Mouse (Mus musculus): ENCODE results near the gene Il10rb.

DNA sequence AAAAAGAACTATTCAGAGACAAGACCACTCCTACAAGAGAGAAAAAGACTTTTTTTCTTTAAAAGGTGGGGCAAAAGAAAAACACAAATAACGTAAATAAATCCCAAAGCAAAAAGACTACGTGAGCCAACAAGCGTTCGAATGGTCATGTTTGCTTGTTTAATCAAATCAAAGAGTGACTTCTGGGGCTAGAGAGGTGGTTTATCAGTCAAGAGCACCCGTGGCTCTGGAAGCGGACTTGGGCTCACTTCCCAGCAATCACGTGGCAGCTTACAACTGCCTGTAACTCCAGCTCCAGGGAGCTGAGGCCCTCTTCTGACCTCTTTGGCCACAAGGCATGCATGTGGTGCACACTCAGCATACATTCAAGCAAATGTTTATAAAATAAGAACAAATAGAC is 35.4 kb downstream of the Il10rb start:
- no peak for TF ChIP-seq CTCF (IDR thresholded peaks at IDR 0.05; ENCODE audit: control insufficient read depth, insufficient read depth, insufficient read length)
- TF ChIP-seq MAX (IDR thresholded peaks at IDR 0.05): no peak
- no peak for TF ChIP-seq CEBPB (IDR thresholded peaks at IDR 0.05; ENCODE audit: low read depth)
- TF ChIP-seq FOSL1 (IDR thresholded peaks at IDR 0.05; ENCODE audit: insufficient read depth, low read length, poor library complexity, severe bottlenecking): no peak
- peak; percentile 42 for TF ChIP-seq USF1 (IDR thresholded peaks at IDR 0.05; ENCODE audit: low read depth)
- TF ChIP-seq MYOD1 (IDR thresholded peaks at IDR 0.05; ENCODE audit: control insufficient read depth, insufficient read length, low read depth): no peak
- no peak for TF ChIP-seq MYOG (IDR thresholded peaks at IDR 0.05; ENCODE audit: control insufficient read depth, extremely low read depth, insufficient read length)

Data from C2C12 (cell line).